Mouse (Mus musculus): ENCODE results near the gene Diras2. TPM values are rescaled to one million over a fixed set of nuclear protein-coding genes. Genes with fewer than 3 reads are reported as not detected.

The Diras2 gene
- polyA plus RNA-seq, 1 experiment from 2014 or later, result 0.42 TPM

- 53% methylated on average over 11 of the region's 11 CpGs for WGBS (ENCODE audit: missing documents)
Observed at GRCm38 (mm10) chr13:52476998-52477601, 54.0 kb downstream of the Diras2 start.

GRCm38 (mm10) chr13:52476222-52476621, 54.9 kb downstream of the Diras2 start:
- Histone ChIP-seq H3K79me2 (ENCODE audit: inconsistent target) (no peaks in the 10 kb centered on the region), H3K4me3 (ENCODE audit: inconsistent target) (no peak overlapping the region), H3K27ac (no peak overlapping the region), H3K36me3 (ENCODE audit: inconsistent target) (no peaks in the 10 kb centered on the region)
- 70% methylated on average over 3 of the region's 3 CpGs for WGBS (ENCODE audit: missing documents)

More at GRCm38 (mm10) chr13:52476998-52477601, 54.0 kb downstream of the Diras2 start:
- H3K79me2 ChIP-seq (ENCODE audit: inconsistent target), result no peaks in the 10 kb centered on the region
- H3K27ac ChIP-seq, result no peak overlapping the region
- H3K4me3 ChIP-seq (ENCODE audit: inconsistent target), result no peak overlapping the region
- H3K36me3 ChIP-seq (ENCODE audit: inconsistent target), result no peaks in the 10 kb centered on the region

- no peak overlapping the region for H3K4me3 ChIP-seq (ENCODE audit: inconsistent target)
- H3K36me3 ChIP-seq (ENCODE audit: inconsistent target), result no peaks in the 10 kb centered on the region
- H3K27ac ChIP-seq, result no peak overlapping the region
- WGBS (ENCODE audit: missing documents), result 95% methylated on average over 10 of the region's 10 CpGs
- no peaks in the 10 kb centered on the region for H3K79me2 ChIP-seq (ENCODE audit: inconsistent target)
Observed at GRCm38 (mm10) chr13:52475264-52475663, 55.8 kb downstream of the Diras2 start.

DNA sequence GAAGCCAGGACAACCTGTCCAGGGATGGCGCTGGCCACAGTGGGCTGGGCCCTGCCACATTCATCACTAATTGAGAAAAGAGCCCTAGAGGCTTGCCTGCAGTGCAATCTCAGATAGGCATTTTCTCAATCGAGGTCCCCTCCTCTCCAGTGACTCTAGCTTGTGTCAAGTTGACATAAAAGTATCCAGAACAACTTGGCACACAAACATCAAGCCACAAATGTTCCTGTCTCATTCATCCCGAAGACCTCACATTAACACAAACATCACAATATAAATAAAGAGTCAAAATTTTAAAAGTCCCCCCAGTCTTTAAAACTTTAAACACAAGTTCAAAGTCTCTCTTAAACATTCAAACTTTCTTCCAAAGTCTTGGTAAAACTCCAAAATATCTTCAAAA, 56.3 kb downstream of the Diras2 start:
- 89% methylated on average over 3 of the region's 3 CpGs for WGBS (ENCODE audit: missing documents)

DNA sequence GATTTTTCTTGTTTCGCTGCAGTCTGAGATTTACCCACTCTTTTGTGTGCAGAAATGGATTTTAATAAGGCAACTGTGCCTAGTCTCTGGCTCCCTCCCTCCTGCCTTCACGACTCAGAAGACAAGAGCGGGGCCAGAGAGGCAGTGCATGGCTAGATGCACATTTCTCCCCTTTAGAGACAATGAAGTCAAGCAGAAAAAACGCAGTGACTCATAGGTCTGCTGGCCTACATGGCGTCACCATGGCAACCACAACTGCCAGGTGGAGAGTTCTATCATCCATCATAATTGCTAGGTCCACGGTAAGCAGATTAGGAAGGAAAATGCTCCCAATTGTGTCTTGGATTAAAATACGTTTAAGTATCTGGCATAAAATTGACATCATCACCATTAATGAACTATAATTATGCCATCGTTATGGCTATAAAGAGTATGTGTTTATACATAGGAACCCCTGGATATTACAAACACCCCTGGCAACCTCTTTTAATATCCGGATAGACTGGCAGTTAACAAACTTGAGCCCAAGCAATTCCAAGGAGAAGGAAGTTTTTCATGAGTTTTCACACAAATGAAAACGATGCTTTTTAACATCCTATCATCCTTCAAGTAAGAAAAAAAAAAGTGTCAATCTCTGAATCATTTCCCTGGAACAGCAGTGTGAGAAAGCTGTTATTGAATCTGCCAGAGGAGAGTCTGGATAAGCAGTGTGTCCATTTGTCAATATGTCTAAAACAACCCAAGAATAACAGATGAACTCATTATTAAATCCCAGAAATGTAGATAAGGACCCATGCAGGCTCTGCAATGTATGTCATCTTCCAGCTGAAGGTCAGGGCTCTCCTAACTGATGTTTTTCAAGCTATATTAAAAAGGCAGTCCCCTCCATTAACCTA, 61.0 kb downstream of the Diras2 start:
- H3K4me3 ChIP-seq (ENCODE audit: inconsistent target), result no peak overlapping the region
- H3K27ac ChIP-seq, result no peak overlapping the region
- H3K36me3 ChIP-seq (ENCODE audit: inconsistent target), result no peaks in the 10 kb centered on the region
- 72% methylated on average over 10 of the region's 10 CpGs for WGBS (ENCODE audit: missing documents)
- H3K79me2 ChIP-seq (ENCODE audit: inconsistent target), result no peaks in the 10 kb centered on the region

More for the DNA sequence above, 56.3 kb downstream of the Diras2 start:
- no peak overlapping the region for H3K4me3 ChIP-seq (ENCODE audit: inconsistent target)
- no peak overlapping the region for H3K27ac ChIP-seq
- no peaks in the 10 kb centered on the region for H3K79me2 ChIP-seq (ENCODE audit: inconsistent target)
- H3K36me3 ChIP-seq (ENCODE audit: inconsistent target), result no peaks in the 10 kb centered on the region

DNA sequence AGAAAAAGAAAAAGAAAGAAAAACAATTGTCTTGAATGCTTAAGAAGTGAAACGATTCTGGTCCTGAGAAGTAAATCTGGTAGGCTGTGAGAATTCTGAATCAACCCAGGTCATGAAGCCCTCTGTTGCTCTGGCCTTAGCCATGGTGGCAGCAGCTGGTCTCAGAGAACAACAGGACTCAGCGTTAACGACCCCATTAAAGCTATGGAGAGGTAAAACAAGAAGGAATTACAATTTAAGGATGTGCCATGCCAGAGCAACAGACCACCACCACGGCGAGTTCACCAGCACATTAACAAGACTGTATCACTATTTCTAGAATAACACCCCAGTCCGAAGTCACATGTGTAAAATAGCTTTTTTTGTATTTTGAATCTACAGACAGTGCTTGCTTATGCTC, 65.9 kb downstream of the Diras2 start:
- H3K27ac ChIP-seq, result no peak overlapping the region
- WGBS (ENCODE audit: missing documents), result 84% methylated on average over 6 of the region's 6 CpGs
- H3K79me2 ChIP-seq (ENCODE audit: inconsistent target), result no peaks in the 10 kb centered on the region
- H3K4me3 ChIP-seq (ENCODE audit: inconsistent target), result no peak overlapping the region
- H3K36me3 ChIP-seq (ENCODE audit: inconsistent target), result no peaks in the 10 kb centered on the region

DNA sequence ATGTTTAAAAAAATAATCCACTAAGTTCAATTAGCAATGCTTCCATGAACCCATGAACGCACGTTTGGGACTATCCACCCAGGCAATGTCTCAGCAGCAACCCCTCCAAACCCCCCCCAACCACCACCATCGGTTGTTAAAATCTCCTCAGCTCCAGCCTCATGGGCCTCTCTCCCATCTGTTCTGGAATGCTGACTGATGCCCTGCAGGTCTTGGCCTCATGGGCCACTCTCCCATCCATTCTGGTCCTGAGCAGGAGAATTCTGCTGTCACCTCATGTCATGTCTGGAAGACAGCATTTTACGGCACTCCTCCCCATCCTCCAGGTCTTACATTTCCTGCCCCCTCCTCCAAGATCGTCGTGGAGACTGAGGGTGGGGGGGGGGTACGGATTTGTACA, 71.1 kb downstream of the Diras2 start:
- H3K27ac ChIP-seq, result no peak overlapping the region
- WGBS (ENCODE audit: missing documents), result 82% methylated on average over 7 of the region's 7 CpGs
- H3K4me3 ChIP-seq (ENCODE audit: inconsistent target), result no peak overlapping the region

GRCm38 (mm10) chr13:52457889-52458324, 73.2 kb downstream of the Diras2 start:
- Histone ChIP-seq H3K27ac (no peak overlapping the region), H3K36me3 (ENCODE audit: inconsistent target) (no peaks in the 10 kb centered on the region), H3K4me3 (ENCODE audit: inconsistent target) (no peak overlapping the region), H3K79me2 (ENCODE audit: inconsistent target) (no peaks in the 10 kb centered on the region)
- WGBS (ENCODE audit: missing documents), result 97% methylated on average over 11 of the region's 11 CpGs

More for the DNA sequence above, 71.1 kb downstream of the Diras2 start:
- Histone ChIP-seq H3K79me2 (ENCODE audit: inconsistent target) (no peaks in the 10 kb centered on the region), H3K36me3 (ENCODE audit: inconsistent target) (no peaks in the 10 kb centered on the region)

GRCm38 (mm10) chr13:52457177-52457888, 73.7 kb downstream of the Diras2 start:
- no peaks in the 10 kb centered on the region for H3K36me3 ChIP-seq (ENCODE audit: inconsistent target)
- H3K4me3 ChIP-seq (ENCODE audit: inconsistent target), result no peak overlapping the region
- H3K27ac ChIP-seq, result no peak overlapping the region
- 89% methylated on average over 15 of the region's 15 CpGs for WGBS (ENCODE audit: missing documents)
- H3K79me2 ChIP-seq (ENCODE audit: inconsistent target), result no peaks in the 10 kb centered on the region

DNA sequence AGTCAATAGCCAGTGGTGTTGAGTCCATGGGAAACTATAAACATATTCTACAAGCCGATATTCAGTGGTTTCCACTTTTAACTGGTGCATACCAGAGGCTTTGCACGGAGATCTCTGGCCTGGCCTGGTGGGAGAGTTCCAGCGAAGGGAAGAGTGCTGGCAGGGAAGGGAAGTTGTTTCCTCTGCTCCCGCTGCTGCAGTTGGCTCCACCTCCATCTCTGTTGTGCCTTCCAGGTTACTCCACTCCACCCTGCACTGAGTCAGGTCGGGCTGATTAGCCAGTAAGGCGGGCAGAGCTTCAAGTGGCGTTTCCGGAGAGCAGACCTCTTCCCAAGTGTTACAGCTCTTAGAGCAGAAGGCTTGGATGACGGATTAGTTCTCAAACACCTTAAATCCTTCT, 75.8 kb downstream of the Diras2 start:
- no peak overlapping the region for H3K27ac ChIP-seq
- H3K4me3 ChIP-seq (ENCODE audit: inconsistent target), result no peak overlapping the region
- 76% methylated on average over 9 of the region's 9 CpGs for WGBS (ENCODE audit: missing documents)
- no peaks in the 10 kb centered on the region for H3K79me2 ChIP-seq (ENCODE audit: inconsistent target)
- H3K36me3 ChIP-seq (ENCODE audit: inconsistent target), result no peaks in the 10 kb centered on the region

- H3K27ac ChIP-seq, result no peak overlapping the region
- 16% methylated on average over 11 of the region's 11 CpGs for WGBS (ENCODE audit: missing documents)
- no peaks in the 10 kb centered on the region for H3K79me2 ChIP-seq (ENCODE audit: inconsistent target)
- H3K4me3 ChIP-seq (ENCODE audit: inconsistent target), result no peak overlapping the region
- H3K36me3 ChIP-seq (ENCODE audit: inconsistent target), result no peaks in the 10 kb centered on the region
Observed at GRCm38 (mm10) chr13:52454708-52455250, 76.3 kb downstream of the Diras2 start.

Other genes with a start within 250 kb of the Diras2 start
- 133 to 298 TPM (median 216 TPM) in 3 replicates for gene Syk, start 51.9 kb upstream of the Diras2 start, polyA plus RNA-seq (2018)

Measured in macrophage (primary cell).